Mouse (Mus musculus) testis, adult 2 months (tissue): ENCODE data around the gene Igdcc3.

Experiments used
- CTCF ChIP-seq: fragments of 200-500 bp; IDR thresholded peaks from 2 replicates; pipeline ENCODE4 v1.5.1; 2012; ENCODE audit warnings: low read depth, mild to moderate bottlenecking, inconsistent platforms, low read length, moderate library complexity; ENCODE audit not compliant: control insufficient read depth, insufficient read depth, insufficient replicate concordance
- POLR2A ChIP-seq: fragments of 200-500 bp; IDR thresholded peaks from 2 replicates; pipeline ENCODE4 v1.6.1; 2012; ENCODE audit warnings: low read depth, mild to moderate bottlenecking, inconsistent platforms, low read length, moderate library complexity; ENCODE audit not compliant: control insufficient read depth

DNA sequence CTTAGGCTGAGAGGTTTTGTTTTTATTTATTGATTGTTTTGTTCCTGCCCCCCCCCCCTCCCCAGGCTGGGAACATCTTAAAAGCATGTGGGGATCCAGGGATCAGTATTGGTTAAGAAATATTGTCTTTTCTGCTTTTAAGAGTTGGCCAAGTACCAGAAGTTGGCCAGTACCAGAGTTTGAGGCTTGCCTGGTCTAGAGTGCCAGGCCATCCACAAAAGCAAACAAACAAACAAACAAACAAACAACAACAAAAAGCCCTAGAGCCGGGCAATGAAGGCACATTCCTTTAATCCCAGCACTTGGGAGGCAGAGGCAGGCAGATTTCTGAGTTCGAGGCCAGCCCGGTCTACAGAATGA lies 60.0 kb downstream of the Igdcc3 start:
- TF ChIP-seq CTCF (no peak), POLR2A (no peak)
